Mouse (Mus musculus) hindbrain, embryonic 13.5 days (tissue): ENCODE data around the gene Alad. TPM values are rescaled to one million over a fixed set of nuclear protein-coding genes. Genes with fewer than 3 reads are reported as not detected.

Experiments used
- ATAC-seq: fragments of 200-750 bp; cut with Nextera tagmentation; 2 replicates; pipeline ENCODE4 v1.8.0; 2017; ENCODE audit warnings: moderate TSS enrichment; ENCODE audit not compliant: low FRiP score
- H3K27ac ChIP-seq: fragments of 300-500 bp; sonication (generic); 2 replicates; pipeline ENCODE4 v1.5.1; 2015; ENCODE audit warnings: inconsistent platforms, mild to moderate bottlenecking, moderate library complexity
- H3K27me3 ChIP-seq: fragments of 300-500 bp; sonication (generic); 2 replicates; pipeline ENCODE4 v1.6.1; 2015; ENCODE audit warnings: mild to moderate bottlenecking, inconsistent platforms
- H3K36me3 ChIP-seq: fragments of 300-500 bp; sonication (generic); 2 replicates; pipeline ENCODE4 v1.6.1; 2015; ENCODE audit warnings: mild to moderate bottlenecking, inconsistent platforms
- H3K4me1 ChIP-seq: fragments of 300-500 bp; sonication (generic); replicated peaks from 2 replicates; pipeline ENCODE4 v1.6.1; 2015; ENCODE audit warnings: inconsistent platforms
- H3K4me2 ChIP-seq: fragments of 300-500 bp; sonication (generic); 2 replicates; pipeline ENCODE4 v1.6.1; 2015; ENCODE audit warnings: inconsistent platforms, mild to moderate bottlenecking, moderate library complexity
- H3K4me3 ChIP-seq: fragments of 300-500 bp; sonication (generic); 2 replicates; pipeline ENCODE4 v1.5.1; 2015; ENCODE audit warnings: mild to moderate bottlenecking, inconsistent platforms
- H3K9ac ChIP-seq: fragments of 300-500 bp; sonication (generic); 2 replicates; pipeline ENCODE4 v1.6.1; 2015; ENCODE audit warnings: mild to moderate bottlenecking, inconsistent platforms
- H3K9me3 ChIP-seq: fragments of 300-500 bp; sonication (generic); 2 replicates; pipeline ENCODE4 v1.6.1; 2016; ENCODE audit warnings: inconsistent platforms
- WGBS: fragments of 180-500 bp; shearing (Covaris S2); methylation state at CpG from one replicate; pipeline ENCODE4 v1.1.7; 2015; 5-methylcytosine and 5-hydroxymethylcytosine counted together
- polyA plus RNA-seq: library from polyadenylated mRNA; unstranded; fragments of >200 nt; fragmentation: Nextera tagmentation; extraction: Ambion mirVana; gene quantifications from 2 replicates; pipeline ENCODE4 v1.2.1, GENCODE M21; 2015

The Alad gene
- polyA plus RNA-seq, 1 experiment from 2014 or later = 64.2 TPM

DNA sequence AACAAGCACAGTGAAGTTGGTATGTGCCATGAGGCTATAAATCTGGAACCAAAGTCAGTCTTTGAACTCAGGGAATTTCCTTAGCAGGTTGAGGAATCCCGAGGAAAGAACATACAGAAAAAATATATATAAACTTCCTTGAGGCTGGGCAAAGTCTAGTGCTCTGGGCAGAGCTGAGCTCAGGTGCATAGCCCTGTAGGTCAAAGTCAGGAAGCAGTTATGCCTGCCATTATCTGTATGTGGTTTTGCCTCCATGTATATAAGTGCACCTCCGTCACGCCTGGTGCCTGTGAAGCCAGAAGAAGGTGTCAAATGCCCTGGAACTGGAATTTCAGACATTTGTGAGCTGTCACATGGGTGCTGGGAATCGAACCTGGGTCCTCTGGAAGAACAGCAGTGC, 18.9 kb downstream of the Alad start:
- Histone ChIP-seq H3K27ac (no peak overlapping the region), H3K4me2 (peak overlapping the region; percentile 67), H3K4me3 (no peak overlapping the region), H3K4me1 (peaks cover 11% of the 10 kb centered on the region), H3K27me3 (no peaks in the 10 kb centered on the region), H3K9ac (no peak overlapping the region), H3K36me3 (peaks cover 41% of the 10 kb centered on the region), H3K9me3 (no peaks in the 10 kb centered on the region)
- WGBS = 94% methylated on average over 4 of the region's 4 CpGs
- ATAC-seq = no peak

GRCm38 (mm10) chr4:62496815-62497214, 22.9 kb downstream of the Alad start:
- Histone ChIP-seq H3K4me1 (peaks cover 7% of the 10 kb centered on the region), H3K4me2 (no peak overlapping the region), H3K36me3 (peaks cover 41% of the 10 kb centered on the region), H3K9ac (no peak overlapping the region), H3K4me3 (no peak overlapping the region), H3K9me3 (no peaks in the 10 kb centered on the region), H3K27me3 (no peaks in the 10 kb centered on the region), H3K27ac (no peak overlapping the region)
- WGBS = 80% methylated on average over 8 of the region's 8 CpGs
- ATAC-seq = no peak

DNA sequence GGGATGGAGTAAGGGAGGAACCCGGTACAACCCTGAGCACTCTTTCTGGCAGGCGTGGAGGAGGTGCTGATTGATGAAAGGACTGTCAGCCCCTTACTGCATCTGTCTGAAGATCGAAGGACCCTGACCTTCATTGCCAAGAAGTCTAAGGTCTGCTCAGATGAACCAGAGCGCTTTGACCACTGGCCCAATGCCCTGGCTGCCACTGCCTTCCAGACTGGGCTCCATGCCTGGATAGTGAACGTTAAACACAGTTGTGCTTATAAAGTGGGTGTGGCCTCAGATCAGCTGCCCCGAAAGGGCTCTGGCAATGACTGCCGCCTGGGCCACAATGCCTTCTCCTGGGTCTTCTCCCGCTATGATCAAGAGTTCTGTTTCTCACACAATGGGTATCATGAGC, 23.8 kb downstream of the Alad start:
- no peak overlapping the region for H3K27ac ChIP-seq
- no peaks in the 10 kb centered on the region for H3K9me3 ChIP-seq
- H3K36me3 ChIP-seq = peaks cover 41% of the 10 kb centered on the region
- no peak overlapping the region for H3K9ac ChIP-seq
- no peaks in the 10 kb centered on the region for H3K27me3 ChIP-seq
- no peak overlapping the region for H3K4me3 ChIP-seq
- ATAC-seq = no peak
- H3K4me1 ChIP-seq = 0 out of 2 replicates have a peak, but pooled peaks cover under 1% of the 10 kb centered on the region
- WGBS = 87% methylated on average over 8 of the region's 8 CpGs
- H3K4me2 ChIP-seq = no peak overlapping the region

DNA sequence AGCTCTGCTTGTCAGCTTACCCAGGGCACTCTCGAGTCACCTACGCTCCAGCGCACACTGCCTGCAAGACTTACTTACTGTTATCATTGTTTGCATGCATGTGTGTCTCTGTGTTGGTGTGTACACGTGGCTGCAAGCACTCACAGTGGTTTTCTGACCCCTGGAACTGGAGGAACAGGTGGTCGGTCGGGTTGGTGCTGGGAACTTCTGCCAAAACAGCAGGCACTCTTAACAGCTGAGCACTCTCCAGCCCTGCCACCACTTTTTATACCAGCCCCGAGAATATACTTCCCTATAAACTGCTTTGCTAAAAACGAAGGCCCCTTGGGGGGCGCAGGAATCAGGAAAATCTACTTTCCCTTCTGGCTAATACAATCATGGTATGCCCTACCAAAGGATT, 25.5 kb downstream of the Alad start:
- Histone ChIP-seq H3K27ac (no peak overlapping the region), H3K27me3 (no peaks in the 10 kb centered on the region), H3K9me3 (no peaks in the 10 kb centered on the region), H3K4me3 (no peak overlapping the region), H3K4me1 (no peaks in the 10 kb centered on the region), H3K4me2 (no peak overlapping the region), H3K9ac (no peak overlapping the region), H3K36me3 (peaks cover 33% of the 10 kb centered on the region)
- WGBS = 72% methylated on average over 9 of the region's 9 CpGs
- no peak for ATAC-seq

GRCm38 (mm10) chr4:62492682-62493081, 27.0 kb downstream of the Alad start:
- no peaks in the 10 kb centered on the region for H3K4me1 ChIP-seq
- WGBS = 81% methylated on average over 2 of the region's 2 CpGs
- no peak overlapping the region for H3K4me2 ChIP-seq
- H3K27me3 ChIP-seq = no peaks in the 10 kb centered on the region
- peaks cover 19% of the 10 kb centered on the region for H3K36me3 ChIP-seq
- no peak overlapping the region for H3K27ac ChIP-seq
- H3K9ac ChIP-seq = no peak overlapping the region
- H3K4me3 ChIP-seq = no peak overlapping the region
- no peaks in the 10 kb centered on the region for H3K9me3 ChIP-seq
- no peak for ATAC-seq

- Histone ChIP-seq H3K4me3 (no peak overlapping the region), H3K4me2 (no peak overlapping the region), H3K36me3 (no peaks in the 10 kb centered on the region), H3K27me3 (no peaks in the 10 kb centered on the region), H3K27ac (no peak overlapping the region), H3K4me1 (no peaks in the 10 kb centered on the region), H3K9me3 (no peaks in the 10 kb centered on the region), H3K9ac (no peak overlapping the region)
- no peak for ATAC-seq
- 98% methylated on average over 2 of the region's 2 CpGs for WGBS
Observed at GRCm38 (mm10) chr4:62487914-62488313, 31.8 kb downstream of the Alad start.

DNA sequence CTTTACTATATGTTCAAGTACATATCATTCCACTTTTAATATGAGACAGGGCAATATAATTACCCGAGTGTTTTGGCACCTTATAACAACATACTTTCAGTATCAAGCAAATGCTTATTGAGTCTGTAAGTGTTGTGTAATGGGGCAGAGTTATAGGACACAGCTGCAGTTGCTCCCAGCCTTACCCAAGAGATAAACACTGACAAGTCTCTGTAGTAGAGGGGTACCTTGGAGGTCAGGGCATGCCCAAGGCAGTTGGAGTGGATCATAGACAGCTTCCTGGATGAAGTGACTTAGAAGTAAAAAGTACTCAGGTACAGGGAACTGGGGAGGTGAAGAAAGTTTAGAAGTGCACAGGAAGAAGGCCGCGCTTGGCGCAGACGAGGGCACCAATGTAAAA, 32.5 kb downstream of the Alad start:
- peaks cover 4% of the 10 kb centered on the region for H3K27me3 ChIP-seq
- WGBS = 96% methylated on average over 5 of the region's 5 CpGs
- H3K4me1 ChIP-seq = no peaks in the 10 kb centered on the region
- no peak for ATAC-seq
- H3K36me3 ChIP-seq = no peaks in the 10 kb centered on the region
- no peak overlapping the region for H3K27ac ChIP-seq
- H3K9me3 ChIP-seq = no peaks in the 10 kb centered on the region
- no peak overlapping the region for H3K4me3 ChIP-seq
- no peak overlapping the region for H3K9ac ChIP-seq
- H3K4me2 ChIP-seq = no peak overlapping the region

GRCm38 (mm10) chr4:62486162-62486696, 33.5 kb downstream of the Alad start:
- ATAC-seq = no peak
- 93% methylated on average over 15 of the region's 15 CpGs for WGBS

DNA sequence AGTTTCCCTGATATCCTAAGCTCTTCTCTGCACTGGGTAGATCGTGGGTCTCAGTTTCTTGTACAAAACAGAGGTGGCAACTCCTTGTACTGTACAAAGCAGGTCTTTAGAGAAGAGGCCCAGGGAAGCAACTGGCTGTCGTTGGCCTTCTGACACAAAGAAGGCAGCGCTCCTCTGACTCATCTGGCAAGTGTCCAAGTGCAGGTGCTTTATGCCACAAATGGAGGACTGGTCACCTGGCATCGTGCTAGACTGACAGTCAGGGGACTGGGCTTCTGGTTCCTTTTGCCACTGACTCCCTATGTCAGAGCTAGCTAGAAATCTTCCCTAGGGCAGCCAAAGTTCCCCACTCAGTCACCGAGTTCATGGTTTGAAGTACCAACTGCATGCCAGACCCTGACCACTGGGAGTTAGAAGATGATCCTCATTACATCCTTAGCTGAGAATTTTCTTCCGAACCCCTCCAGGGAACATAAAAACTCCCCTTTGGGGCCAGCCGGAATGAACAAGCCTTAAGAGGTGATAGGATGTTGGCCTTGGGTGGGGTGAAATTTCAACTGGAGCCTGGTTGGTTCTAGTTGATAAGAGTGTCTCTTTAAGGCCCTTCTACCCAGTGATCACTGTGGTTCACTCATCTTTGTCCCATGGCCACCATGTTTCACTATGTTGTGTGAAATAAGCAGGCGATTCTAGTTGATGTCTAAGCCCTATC, 34.1 kb downstream of the Alad start:
- Histone ChIP-seq H3K4me1 (0 out of 2 replicates have a peak, but pooled peaks cover 3% of the 10 kb centered on the region), H3K4me3 (no peak overlapping the region), H3K9me3 (no peaks in the 10 kb centered on the region), H3K27me3 (peaks cover 20% of the 10 kb centered on the region), H3K36me3 (no peaks in the 10 kb centered on the region), H3K27ac (no peak overlapping the region), H3K9ac (no peak overlapping the region), H3K4me2 (no peak overlapping the region)
- ATAC-seq = no peak
- WGBS = 89% methylated on average over 8 of the region's 8 CpGs

More at GRCm38 (mm10) chr4:62486162-62486696, 33.5 kb downstream of the Alad start:
- Histone ChIP-seq H3K9me3 (no peaks in the 10 kb centered on the region), H3K27ac (no peak overlapping the region), H3K36me3 (no peaks in the 10 kb centered on the region), H3K9ac (no peak overlapping the region), H3K4me3 (no peak overlapping the region), H3K4me1 (no peaks in the 10 kb centered on the region), H3K27me3 (peaks cover 14% of the 10 kb centered on the region), H3K4me2 (no peak overlapping the region)

- WGBS = 81% methylated on average over 3 of the region's 3 CpGs
- no peak for ATAC-seq
Observed at GRCm38 (mm10) chr4:62484928-62485327, 34.8 kb downstream of the Alad start.

GRCm38 (mm10) chr4:62480709-62481605, 38.8 kb downstream of the Alad start:
- no peak overlapping the region for H3K27ac ChIP-seq
- 46% methylated on average over 10 of the region's 10 CpGs for WGBS
- H3K4me1 ChIP-seq = peaks cover 10% of the 10 kb centered on the region
- peaks cover 55% of the 10 kb centered on the region for H3K27me3 ChIP-seq
- H3K4me3 ChIP-seq = no peak overlapping the region
- H3K9ac ChIP-seq = no peak overlapping the region
- H3K36me3 ChIP-seq = no peaks in the 10 kb centered on the region
- no peaks in the 10 kb centered on the region for H3K9me3 ChIP-seq
- peak; percentile 43; the same call in 1 of the 2 replicates for ATAC-seq
- no peak overlapping the region for H3K4me2 ChIP-seq

More at GRCm38 (mm10) chr4:62484928-62485327, 34.8 kb downstream of the Alad start:
- no peak overlapping the region for H3K9ac ChIP-seq
- no peaks in the 10 kb centered on the region for H3K9me3 ChIP-seq
- peaks cover 27% of the 10 kb centered on the region for H3K27me3 ChIP-seq
- H3K36me3 ChIP-seq = no peaks in the 10 kb centered on the region
- no peak overlapping the region for H3K4me3 ChIP-seq
- H3K27ac ChIP-seq = no peak overlapping the region
- H3K4me1 ChIP-seq = peaks cover 6% of the 10 kb centered on the region
- H3K4me2 ChIP-seq = no peak overlapping the region

DNA sequence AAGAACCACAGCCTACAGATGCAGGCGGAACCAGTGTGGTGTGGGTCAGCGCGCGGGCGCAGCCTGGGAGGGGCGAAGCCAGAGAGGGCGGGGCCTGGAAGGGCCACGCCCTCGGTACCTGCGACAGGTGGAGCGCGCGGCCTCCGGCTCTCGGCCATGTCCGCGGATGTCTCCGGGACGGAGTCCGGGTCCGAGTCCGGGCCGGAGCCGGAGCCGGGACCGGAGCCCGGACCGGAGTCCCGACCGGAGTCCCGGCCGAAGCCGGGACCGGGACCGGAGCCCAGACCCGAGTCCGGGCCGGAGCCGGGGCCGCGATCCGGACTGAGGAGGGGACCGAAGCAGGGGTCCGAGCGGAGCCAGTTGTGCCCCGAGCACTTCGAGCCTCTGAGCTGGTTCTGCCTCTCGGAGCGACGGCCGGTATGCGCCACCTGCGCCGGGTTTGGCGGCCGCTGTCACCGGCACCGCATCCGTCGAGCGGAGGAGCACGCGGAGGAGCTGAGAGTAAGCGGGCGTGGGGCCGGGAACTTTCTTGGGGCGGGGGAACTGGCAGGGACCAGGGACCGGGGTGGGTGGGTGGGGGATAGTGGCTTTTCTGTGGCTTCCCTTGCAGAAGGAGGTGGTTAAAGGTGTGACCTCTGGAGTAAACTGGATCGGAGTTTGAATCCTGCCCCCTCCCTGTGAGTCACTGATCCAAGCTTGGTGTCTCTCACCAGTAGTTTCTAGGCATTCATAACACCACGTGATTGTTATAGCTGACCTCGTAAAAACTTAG, 39.6 kb downstream of the Alad start, which contains the start of gene Bspry:
Gene Bspry, plus strand, starts transcription at position 117 of the 772 bp plus-strand sequence.
- Histone ChIP-seq H3K36me3 (no peaks in the 10 kb centered on the region), H3K4me3 (peak within 1 kb of the TSS; percentile 44), H3K4me2 (peak within 1 kb of the TSS; percentile 73), H3K4me1 (peaks cover 10% of the 10 kb centered on the region), H3K9me3 (no peaks in the 10 kb centered on the region), H3K27me3 (peaks cover 56% of the 10 kb centered on the region), H3K27ac (no peak within 1 kb of the TSS), H3K9ac (peak within 1 kb of the TSS; percentile 39; the same call in 1 of the 2 replicates)
- WGBS = 3% methylated on average over 69 of the region's 71 CpGs
- peak; percentile 72 for ATAC-seq
